Mouse (Mus musculus) embryonic fibroblast, embryonic 13.5 days (primary cell): ENCODE results near the gene Pld5.

Source experiments
- CTCF ChIP-seq: IDR thresholded peaks from 2 replicates; pipeline ENCODE4 v1.5.1; 2011; ENCODE audit warnings: mild to moderate bottlenecking, control low read depth, low read length, moderate library complexity, borderline replicate concordance; ENCODE audit not compliant: insufficient read depth
- POLR2A ChIP-seq: IDR thresholded peaks from 2 replicates; pipeline ENCODE4 v1.6.1; 2011; ENCODE audit warnings: low read depth, mild to moderate bottlenecking, control low read depth, low read length, moderate library complexity

DNA sequence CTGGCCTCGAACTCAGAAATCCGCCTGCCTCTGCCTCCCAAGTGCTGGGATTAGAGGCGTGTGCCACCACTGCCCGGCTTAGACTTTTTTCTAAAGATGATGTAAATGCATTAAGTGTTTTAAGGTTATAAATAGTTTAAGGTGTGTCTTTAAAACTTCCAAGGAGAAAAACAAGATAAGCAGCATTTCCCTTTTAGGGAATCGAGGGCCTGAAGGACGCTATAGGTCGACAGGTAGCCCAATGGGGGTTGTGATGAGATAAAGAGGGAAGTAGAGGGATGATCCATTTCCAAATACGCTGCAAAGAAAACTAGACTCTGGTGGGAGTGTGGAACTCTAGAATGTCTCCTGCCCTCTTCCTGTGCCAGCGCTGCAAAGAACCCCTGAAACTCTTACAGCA lies 355.1 kb downstream of the Pld5 start, which contains the start of gene Gm38100:
- TF ChIP-seq CTCF (no peak), POLR2A (no peak)
